Mouse (Mus musculus) hematopoietic multipotent progenitor cell, adult 10-12 weeks (in vitro differentiated cells): ENCODE data around the gene Gm1553. TPM values are rescaled to one million over a fixed set of nuclear protein-coding genes. Genes with fewer than 3 reads are reported as not detected.

ENCODE experiments used
- polyA plus RNA-seq: library from polyadenylated mRNA; stranded (reverse); fragments of >175 nt; gene quantifications from 2 replicates; pipeline ENCODE4 v1.2.3, GENCODE M21; 2012; ENCODE audit warnings: low replicate concordance

Gene Gm1553
- not detected in 2 replicates for polyA plus RNA-seq

GRCm38 (mm10) chr10:82492518-82492917 lies at the start of gene Gm1553:
TSS of gene Gm1553 (minus strand) at chr10:82492618.

Other genes starting within 250 kb of the Gm1553 start
- not detected in 2 replicates for gene 4932415D10Rik, start 176.0 kb downstream of the Gm1553 start, polyA plus RNA-seq
- 0.34 TPM in 1 of 2 replicates, not detected in the other for gene Gm4924, start 138.4 kb downstream of the Gm1553 start, polyA plus RNA-seq
- 27.3 and 45.0 TPM in 2 replicates for gene 1190007I07Rik, start 130.6 kb upstream of the Gm1553 start, polyA plus RNA-seq
- gene Tdg, start 137.2 kb upstream of the Gm1553 start, polyA plus RNA-seq, result 3.6 and 3.7 TPM in 2 replicates
- not detected in 2 replicates for gene Glt8d2, start 198.0 kb upstream of the Gm1553 start, polyA plus RNA-seq
- gene Hcfc2, start 203.5 kb upstream of the Gm1553 start, polyA plus RNA-seq, result 2.7 and 4.4 TPM in 2 replicates